Mouse (Mus musculus) cortical plate, adult 2 months (tissue): ENCODE data around the gene Xaf1. TPM values are rescaled to one million over a fixed set of nuclear protein-coding genes. Genes with fewer than 3 reads are reported as not detected.
"Not testable (repeated sequence)": the region's sequence is repeated elsewhere in the genome, so short reads cannot be mapped to it uniquely, and the experiment has no call there.

ENCODE experiments used
- H3K27ac ChIP-seq: fragments of 200-500 bp; 2 replicates; pipeline ENCODE4 v1.5.1; 2012; ENCODE audit warnings: low read length, control low read depth, inconsistent platforms; ENCODE audit not compliant: insufficient read depth
- H3K4me1 ChIP-seq: fragments of 200-500 bp; 2 replicates; pipeline ENCODE4 v1.6.1; 2011; ENCODE audit warnings: low read length; ENCODE audit not compliant: control insufficient read depth, insufficient read depth
- H3K4me3 ChIP-seq: fragments of 200-500 bp; 2 replicates; pipeline ENCODE4 v1.5.1; 2011; ENCODE audit warnings: mild to moderate bottlenecking, low read length, control low read depth; ENCODE audit not compliant: insufficient read depth
- CTCF ChIP-seq: fragments of 200-500 bp; IDR thresholded peaks from 2 replicates; pipeline ENCODE4 v1.5.1; 2011; ENCODE audit warnings: mild to moderate bottlenecking, control low read depth, low read length; ENCODE audit not compliant: insufficient read depth; ENCODE audit errors: extremely low read depth
- POLR2A ChIP-seq: fragments of 200-500 bp; IDR thresholded peaks from 2 replicates; pipeline ENCODE4 v1.6.1; 2011; ENCODE audit warnings: mild to moderate bottlenecking, low read length, control low read depth; ENCODE audit not compliant: insufficient read depth; ENCODE audit errors: extremely low read depth
- polyA plus RNA-seq: library from polyadenylated mRNA; depleted of rRNA; stranded (reverse); fragments of >200 nt; gene quantifications from 2 replicates; pipeline ENCODE4 v1.2.3, GENCODE M21; 2012

Xaf1 gene
- polyA plus RNA-seq, 1 experiment, result 16.0 TPM

DNA sequence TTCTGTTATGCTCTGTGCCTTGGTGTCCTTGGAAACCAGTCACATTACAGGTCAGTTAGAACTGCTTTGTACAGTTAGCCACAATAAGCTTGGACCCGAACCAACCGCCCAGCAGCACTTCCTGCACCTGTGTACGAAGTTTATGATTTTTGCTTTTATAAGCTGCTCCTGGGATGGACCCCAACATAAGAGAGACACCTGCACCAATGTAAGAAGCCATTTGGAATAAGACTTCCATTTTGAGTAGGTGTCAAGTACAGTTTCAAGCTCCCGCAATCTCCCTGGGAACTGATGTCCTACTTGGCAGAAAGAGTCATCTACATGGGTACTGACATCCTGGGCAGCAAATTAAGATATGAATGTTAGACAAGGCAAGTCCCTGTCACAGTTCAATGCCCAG is 38.3 kb downstream of the Xaf1 start:
- H3K4me3 ChIP-seq, result no peak overlapping the region
- no peaks in the 10 kb centered on the region for H3K4me1 ChIP-seq
- TF ChIP-seq POLR2A (no peak), CTCF (no peak)
- no peak overlapping the region for H3K27ac ChIP-seq

- TF ChIP-seq POLR2A (no peak), CTCF (peak; percentile 81)
- Histone ChIP-seq H3K4me1 (no peaks in the 10 kb centered on the region), H3K27ac (no peak overlapping the region), H3K4me3 (no peak overlapping the region)
Measured at GRCm38 (mm10) chr11:72342549-72343237, 41.3 kb downstream of the Xaf1 start.

DNA sequence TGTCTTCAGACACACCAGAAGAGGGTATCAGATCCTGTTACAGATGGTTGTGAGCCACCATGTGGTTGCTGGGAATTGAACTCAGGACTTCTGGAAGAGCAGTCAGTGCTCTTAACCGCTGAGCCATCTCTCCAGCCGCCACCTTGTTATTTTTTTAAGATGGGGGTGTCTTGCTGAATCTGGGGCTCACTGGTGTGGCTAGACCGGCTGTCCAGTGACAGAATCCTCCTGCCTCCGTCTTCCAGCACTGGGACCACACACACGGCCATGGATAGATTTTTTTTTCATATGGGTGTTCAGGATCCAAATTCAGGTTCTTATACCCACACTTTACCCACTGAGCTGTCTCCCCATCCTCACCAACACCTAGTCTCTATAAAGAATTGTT is 41.8 kb downstream of the Xaf1 start:
- not testable (repeated sequence) for H3K4me3 ChIP-seq, H3K27ac ChIP-seq, H3K4me1 ChIP-seq

DNA sequence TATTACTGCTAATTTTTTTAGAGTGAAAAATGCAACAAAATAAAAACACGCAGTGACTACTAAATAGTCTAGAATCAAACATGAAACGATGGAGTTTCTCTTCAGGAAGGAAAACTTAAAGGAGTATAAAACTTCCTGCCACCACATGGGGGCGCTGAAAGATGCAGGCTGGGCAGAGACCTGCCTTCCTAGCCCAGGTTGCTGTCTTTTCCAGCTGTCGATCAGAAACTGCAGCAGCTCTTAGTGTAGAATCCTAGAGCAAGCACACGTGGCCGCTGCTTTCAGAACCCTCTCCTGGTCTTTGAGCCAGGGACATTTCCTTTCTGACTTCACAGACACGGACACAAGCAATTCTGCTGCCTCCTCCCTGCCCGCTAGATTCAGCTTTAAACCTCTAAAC is 42.5 kb downstream of the Xaf1 start:
- Histone ChIP-seq H3K4me1 (0 out of 2 replicates have a peak, but pooled peaks cover 2% of the 10 kb centered on the region), H3K27ac (no peak overlapping the region), H3K4me3 (no peak overlapping the region)
- TF ChIP-seq CTCF, result peak; percentile 62
- no peak for TF ChIP-seq POLR2A

- Histone ChIP-seq H3K4me3 (no peak overlapping the region), H3K27ac (no peak overlapping the region), H3K4me1 (0 out of 2 replicates have a peak, but pooled peaks cover 3% of the 10 kb centered on the region)
- TF ChIP-seq CTCF, result no peak
Measured at GRCm38 (mm10) chr11:72344486-72344885, 43.1 kb downstream of the Xaf1 start.

- Histone ChIP-seq H3K4me3 (no peak overlapping the region), H3K4me1 (0 out of 2 replicates have a peak, but pooled peaks cover 3% of the 10 kb centered on the region), H3K27ac (no peak overlapping the region)
Measured at GRCm38 (mm10) chr11:72348563-72348962, 47.1 kb downstream of the Xaf1 start.

GRCm38 (mm10) chr11:72349016-72349415 is 47.6 kb downstream of the Xaf1 start:
- H3K27ac ChIP-seq, result no peak overlapping the region
- H3K4me1 ChIP-seq, result 0 out of 2 replicates have a peak, but pooled peaks cover 3% of the 10 kb centered on the region
- no peak for TF ChIP-seq CTCF
- no peak overlapping the region for H3K4me3 ChIP-seq

More at GRCm38 (mm10) chr11:72348563-72348962, 47.1 kb downstream of the Xaf1 start:
- TF ChIP-seq CTCF, result no peak
- no peak for TF ChIP-seq POLR2A

DNA sequence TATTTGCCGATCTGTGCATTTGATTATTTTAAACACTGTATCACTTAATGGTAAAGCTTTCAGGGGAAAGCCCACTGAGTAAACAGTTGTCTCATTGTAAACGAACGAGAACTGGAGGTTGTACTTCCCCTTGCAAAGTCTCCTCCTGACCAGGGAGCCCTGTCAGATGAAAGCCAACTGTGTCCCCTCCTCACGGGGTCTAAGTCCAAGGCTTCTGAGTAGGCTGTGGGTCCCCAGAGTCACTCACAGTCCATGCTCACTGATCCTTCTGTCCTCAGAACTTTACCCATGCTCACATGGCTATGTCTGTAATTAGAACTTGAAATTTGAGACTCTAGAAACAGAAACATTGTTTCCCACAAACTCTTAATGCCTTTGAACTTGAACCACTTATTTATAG is 48.2 kb downstream of the Xaf1 start:
- Histone ChIP-seq H3K27ac (no peak overlapping the region), H3K4me1 (0 out of 2 replicates have a peak, but pooled peaks cover 3% of the 10 kb centered on the region), H3K4me3 (no peak overlapping the region)
- no peak for TF ChIP-seq CTCF
- no peak for TF ChIP-seq POLR2A

- no peak overlapping the region for H3K27ac ChIP-seq
- no peak overlapping the region for H3K4me3 ChIP-seq
- peaks cover 3% of the 10 kb centered on the region; the same call in 1 of the 2 replicates for H3K4me1 ChIP-seq
- TF ChIP-seq CTCF, result no peak
- TF ChIP-seq POLR2A, result no peak
Measured at GRCm38 (mm10) chr11:72352272-72352671, 50.8 kb downstream of the Xaf1 start.

DNA sequence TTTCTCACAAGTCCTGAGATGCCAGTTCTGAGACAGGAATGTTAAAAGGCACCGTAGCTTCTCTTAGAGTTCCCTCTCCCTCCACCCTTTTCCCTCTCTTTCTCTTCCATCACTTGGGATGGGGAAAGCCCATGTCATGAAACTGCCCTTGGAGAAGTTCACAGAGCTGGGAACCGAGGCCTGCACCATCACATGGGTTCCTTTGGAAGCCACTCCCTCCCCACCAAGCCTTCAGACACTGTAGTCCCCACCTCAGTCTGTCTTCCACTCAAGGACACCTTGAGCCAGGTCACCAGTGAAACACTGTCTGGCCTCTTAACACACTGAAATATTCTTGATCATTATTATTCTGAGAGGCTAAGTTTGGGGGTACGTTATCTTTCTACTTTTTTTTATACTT is 51.8 kb downstream of the Xaf1 start:
- H3K27ac ChIP-seq, result no peak overlapping the region
- TF ChIP-seq CTCF (no peak), POLR2A (no peak)

More for the DNA sequence above, 51.8 kb downstream of the Xaf1 start:
- H3K4me1 ChIP-seq, result peaks cover 3% of the 10 kb centered on the region; the same call in 1 of the 2 replicates
- no peak overlapping the region for H3K4me3 ChIP-seq
